Mouse (Mus musculus) erythroblast, adult 5-6 weeks (primary cell): ENCODE results near the gene Rce1. TPM values are rescaled to one million over a fixed set of nuclear protein-coding genes. Genes with fewer than 3 reads are reported as not detected.
"Not testable (repeated sequence)": the region's sequence is repeated elsewhere in the genome, so short reads cannot be mapped to it uniquely, and the experiment has no call there.

Source experiments
- ATAC-seq: replicated peaks from 2 replicates; pipeline ENCODE4 v1.8.0; 2016; ENCODE audit warnings: moderate number of reproducible peaks, mild to moderate bottlenecking, moderate TSS enrichment, inconsistent platforms; ENCODE audit not compliant: poor library complexity, low FRiP score, severe bottlenecking
- total RNA-seq, 2 experiments: library from RNA; stranded (forward) in 1 of 2; stranded (reverse) in 1 of 2; fragments of 150-400 nt in 1 of 2; fragments of 200-764, 138-1000 nt in 1 of 2; gene quantifications; 2 replicates each; pipeline versions ENCODE4 v1.2.3 to v1.2.4; 2015 to 2017; ENCODE audit warnings: low replicate concordance in 2 of 2

The Rce1 gene
- total RNA-seq, 2 experiments from 2014 or later: 10.6 to 17.3 TPM

DNA sequence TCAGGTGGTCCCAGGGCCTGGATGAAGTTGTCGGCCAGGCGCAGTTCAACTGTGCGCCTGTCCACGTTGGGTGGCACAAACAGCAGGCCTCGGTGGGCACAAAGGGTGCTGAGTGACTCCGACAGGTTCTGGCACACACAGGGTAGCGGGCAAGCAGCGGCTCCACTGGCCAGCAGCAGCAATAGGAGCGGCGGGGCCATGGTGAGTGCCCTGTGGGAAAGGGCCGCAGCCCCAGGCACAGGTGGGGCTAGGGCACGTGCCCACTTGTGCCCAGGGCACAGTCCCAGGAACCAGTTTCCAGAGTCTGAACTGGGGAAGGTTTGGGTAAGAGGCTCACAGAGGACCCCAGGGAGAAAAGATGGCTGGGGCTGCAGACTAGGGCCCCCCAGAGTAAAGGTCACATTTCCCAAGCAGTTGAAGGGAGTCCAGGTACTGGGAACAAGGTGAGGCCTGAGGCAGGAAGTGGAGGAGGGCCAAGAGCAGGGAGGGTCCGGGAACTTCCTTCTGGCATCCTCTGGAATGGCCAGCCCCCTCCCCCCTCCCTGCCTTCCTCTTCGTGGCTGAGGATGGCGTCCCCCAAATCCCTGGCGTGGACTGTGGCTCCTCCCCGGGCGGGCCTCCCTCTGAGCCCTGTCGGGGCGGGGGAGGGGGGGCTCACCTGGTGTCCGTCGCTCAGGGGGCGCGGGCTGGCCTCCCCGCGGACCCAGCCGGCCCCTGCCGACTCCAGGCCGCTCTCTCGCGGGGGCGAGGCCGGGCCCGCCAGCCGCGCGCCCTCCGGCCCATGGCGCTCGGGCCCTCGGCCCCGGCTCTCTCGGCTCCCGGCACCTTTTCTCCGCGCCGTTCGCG is 10.9 kb downstream of the Rce1 start:
- no peak for ATAC-seq

DNA sequence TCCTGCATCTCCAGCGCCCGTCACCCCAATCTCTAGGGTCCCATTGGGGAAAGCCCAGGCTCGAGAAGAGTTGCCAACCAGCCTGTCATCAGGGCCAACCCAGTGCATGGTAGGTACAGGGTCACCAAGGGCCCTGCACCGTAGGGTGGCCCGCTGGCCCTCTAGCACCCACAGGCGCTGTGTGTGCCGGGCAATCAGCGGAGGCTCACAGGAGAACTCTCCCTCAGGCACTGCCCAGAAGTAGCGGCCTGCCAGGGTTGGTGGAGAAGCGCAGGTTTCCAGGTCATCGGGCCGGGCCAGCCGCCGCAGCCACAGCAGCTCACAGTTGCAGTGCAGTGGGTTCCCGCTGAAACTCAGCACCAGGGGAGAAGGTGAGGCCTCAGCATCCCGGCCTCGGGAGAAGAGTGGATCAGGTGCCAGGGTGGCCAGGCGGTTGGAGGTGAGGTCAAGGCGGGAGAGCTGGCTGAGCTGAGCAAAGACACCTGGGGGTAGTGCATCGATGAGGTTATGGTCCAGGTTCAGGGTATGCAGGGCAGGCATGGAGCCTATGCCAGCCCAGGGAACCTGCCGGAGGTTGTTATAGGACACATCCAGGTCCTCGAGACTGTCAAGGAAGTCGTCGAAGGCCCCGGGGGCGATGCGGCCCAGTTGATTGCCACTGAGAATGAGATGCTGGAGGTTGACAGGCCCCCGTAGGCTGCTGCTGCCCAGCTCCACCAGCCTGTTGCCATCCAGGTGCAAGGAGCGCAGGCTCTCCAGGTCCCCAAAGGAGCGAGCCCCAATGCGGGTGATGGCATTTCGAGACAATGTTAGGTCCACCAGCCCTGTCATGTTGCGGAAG is 11.8 kb downstream of the Rce1 start:
- ATAC-seq: no peak

DNA sequence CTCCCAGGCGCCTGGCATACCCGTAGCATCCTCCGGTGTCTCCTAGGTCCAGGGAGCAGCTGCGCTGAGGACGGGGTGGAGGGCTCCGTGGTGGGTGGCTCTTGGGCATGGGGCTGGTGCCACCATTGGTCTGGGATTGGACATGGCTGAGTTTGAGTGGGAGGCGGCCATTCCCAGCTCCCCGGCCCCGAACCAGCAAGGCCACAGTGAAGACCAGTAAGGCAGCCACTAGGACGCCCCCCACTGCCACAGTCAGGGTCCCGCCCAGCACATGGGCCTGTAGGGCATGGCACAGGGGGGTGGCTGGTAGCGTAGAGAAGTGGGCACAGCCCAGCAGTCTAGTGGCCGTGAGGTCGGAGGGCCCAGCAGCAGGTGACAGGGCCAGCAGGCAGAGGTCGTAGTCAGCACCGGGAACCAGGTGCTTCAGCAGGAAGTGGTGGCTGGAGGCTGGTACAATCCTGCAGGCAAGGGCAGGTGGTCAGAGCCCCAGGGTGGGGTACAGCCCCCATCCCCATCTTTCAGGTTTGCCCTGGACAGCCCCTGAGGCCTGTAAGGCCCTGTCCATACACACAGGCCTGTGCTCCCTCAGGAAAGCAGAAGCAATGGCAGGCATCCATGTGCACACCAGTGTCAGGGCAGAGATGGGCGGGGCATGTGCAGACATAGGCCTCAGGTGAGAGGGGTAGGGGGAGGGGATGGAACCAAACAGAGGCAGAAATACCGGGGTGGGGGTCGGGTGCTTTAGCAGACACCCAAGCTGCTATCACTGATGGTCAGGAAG is 13.1 kb downstream of the Rce1 start:
- ATAC-seq: no peak

DNA sequence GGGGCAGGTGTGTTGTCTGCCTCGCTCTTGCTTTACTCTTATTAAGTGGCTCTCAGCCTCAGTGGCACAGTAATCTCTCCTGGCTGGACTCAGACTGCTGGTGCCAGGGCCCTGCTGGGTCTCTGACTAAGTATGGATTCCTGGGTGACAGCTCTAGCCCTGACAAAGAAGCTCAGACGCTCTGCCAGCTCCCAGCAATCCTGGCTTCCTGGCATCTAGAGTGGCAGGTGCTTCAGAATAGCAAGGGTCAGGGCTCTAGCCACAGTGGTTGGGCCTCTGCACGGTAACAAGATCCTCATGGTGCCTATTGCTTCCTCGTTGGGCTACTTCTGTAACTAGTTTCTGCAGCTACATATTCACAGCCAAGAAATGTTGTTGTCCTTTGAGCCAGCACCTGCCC is 15.3 kb downstream of the Rce1 start:
- no peak for ATAC-seq

DNA sequence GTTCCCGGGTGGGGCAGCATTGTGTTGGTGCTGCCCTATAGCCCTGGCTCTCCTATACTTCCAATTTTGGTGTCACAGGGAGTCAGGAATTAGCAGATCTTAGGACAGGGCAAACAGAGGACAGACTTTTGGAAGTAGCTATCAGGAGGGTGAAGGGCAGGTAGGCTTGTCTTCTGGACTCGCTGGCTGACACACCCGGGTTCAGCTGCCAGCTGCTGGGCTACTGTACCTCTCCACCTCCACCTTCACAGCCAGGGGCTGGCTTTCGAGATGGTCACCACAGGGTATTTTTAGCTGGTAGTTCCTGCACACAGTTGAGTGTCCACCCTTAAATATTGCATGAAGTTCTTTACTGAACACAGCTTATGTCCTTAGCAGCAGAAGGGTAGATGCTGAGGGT is 16.9 kb downstream of the Rce1 start:
- no peak for ATAC-seq

DNA sequence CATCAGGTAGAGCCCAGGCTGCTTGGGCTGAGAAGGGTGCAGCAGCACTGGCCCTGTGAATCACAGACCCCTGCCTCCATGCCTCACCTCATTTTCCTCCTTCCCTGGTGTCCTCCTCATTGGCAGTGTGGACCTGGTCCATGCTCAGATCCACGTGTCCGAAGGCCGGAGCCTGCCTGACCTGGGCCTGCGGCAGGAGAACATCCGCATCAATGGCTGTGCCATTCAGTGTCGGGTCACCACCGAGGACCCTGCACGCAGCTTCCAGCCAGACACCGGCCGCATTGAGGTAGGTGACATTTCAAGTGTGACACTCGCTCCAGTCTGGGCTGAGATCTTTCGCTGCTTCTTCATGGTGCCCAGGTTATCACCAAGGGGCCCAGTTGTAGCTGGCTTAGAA is 18.0 kb downstream of the Rce1 start:
- no peak for ATAC-seq

DNA sequence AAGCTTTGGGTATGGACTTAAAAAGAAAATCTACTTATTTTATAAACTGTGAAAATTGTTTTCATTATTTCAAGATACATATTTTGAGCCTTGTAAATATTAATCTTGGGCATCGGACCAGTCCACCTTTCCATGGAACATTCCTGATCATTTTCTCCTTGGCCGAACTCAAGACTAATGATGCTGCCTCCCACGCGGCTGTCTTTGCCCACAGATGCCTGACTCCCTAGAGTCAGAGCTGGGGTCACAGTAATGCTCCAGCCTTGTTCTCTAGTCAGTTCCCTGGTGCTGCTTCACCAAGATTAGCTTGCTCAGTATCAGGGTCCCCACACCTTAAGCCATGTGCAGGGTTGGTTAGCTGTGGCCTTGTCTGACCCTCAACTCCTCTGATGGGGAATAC is 19.8 kb downstream of the Rce1 start:
- no peak for ATAC-seq

DNA sequence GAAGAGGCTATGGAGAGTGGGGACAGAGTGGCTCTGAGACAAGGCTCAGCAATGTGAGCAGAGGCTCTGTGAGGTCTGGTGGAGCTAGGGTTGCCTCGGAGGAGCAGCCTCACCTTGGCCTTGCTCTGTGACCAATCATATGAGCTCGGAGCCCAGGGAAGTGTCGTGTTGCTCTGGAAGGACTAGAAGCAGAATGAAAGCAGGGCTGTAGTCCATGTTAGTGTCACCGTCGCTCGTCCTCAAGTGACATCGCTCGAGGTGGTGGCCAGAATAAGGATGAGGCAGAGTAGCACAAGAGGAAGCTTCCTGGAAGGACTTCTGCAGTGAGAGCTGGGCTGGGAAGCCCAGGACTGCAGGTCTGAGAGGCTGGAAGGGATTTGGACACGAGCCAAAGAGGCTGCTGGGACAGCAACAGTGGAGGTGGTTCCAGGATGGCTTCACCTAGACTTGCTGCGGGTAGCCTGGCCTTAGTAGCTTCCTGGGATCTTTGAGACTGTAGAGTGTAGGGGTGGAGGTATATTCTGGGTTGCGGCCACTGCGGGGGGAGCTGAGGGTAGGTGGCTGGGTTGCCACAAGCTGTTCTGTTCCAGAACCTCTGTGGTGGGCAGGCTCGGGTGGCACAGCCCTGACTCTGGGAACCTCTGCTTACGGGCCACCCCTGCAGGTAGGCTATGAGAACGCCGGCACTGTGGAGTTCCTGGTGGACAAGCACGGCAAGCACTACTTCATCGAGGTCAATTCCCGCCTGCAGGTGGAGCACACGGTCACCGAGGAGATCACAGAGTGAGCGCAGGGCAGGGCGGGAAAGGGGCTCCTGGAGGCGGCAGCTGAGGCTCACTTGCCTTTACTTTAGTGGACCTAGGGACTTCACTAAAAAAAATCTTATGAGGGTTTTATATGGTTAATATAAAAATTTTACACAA is 21.4 kb downstream of the Rce1 start:
- ATAC-seq: peak; percentile 74

DNA sequence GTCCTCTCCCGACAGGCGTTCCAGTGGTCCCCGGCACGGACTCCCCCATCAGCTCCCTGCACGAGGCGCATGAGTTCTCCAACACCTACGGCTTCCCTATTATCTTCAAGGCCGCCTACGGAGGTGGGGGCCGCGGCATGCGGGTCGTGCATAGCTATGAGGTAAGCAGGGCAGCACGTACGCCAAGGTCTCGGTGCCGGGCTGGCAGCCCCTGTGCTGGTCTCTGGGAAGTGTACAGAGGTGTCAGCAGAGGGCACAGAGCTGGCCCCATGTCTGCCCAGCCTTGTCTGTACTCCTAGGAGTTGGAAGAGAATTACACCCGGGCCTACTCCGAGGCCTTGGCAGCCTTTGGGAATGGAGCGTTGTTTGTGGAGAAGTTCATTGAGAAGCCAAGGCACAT is 23.0 kb downstream of the Rce1 start:
- ATAC-seq: no peak

DNA sequence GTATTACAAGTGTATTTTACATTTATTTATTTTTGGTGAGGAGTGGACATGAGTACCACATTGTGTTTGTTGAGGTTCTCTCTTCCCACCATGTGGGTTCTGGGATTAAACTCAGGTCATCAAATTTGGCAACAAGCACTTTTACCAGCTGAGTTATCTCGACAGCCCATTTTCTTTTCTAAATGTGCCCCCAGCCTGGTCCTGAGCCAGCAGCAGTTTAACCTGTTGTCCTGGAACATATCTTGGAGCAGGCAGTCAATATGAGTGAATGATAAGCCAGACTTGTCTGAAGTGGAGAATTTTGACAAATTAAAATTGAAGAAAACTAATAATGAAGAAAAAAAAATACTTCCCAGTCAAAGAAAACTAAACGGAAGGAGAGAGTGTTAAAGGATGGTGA is 29.4 kb downstream of the Rce1 start:
- no peak for ATAC-seq

DNA sequence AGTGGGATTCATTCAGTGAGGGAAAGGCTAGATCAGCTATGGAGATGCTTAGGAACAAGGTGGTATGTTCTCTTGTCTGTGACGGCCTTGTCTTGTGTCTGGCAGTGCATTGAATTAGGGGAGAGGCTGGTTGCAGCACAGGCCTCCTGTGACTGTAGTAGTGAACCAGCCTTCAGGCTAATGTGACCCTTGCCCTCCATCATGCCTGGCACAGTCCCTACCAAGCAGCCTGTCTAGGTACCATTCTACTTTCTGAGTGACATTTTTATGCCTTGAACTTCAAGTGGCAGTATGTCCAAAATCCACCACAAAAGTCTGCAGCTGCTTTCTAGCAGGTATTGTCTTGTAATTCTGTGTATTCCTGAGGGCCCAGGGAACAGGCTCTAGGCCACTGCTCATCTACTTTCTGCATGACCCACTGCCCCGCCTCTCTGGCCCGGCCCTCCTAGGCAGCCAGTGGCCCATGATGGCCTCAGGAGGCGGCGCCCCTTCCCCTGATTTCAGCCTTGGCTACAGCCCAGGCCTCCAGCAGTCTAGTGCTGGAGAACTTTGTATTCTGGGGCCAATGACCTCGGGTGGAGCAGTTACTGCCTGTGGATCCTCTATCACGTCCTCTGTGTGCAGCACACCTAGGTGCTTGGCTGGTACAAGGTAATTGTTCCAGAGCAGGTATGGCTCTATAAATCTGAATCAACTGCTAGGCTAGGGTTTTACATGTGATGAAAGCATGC is 31.5 kb downstream of the Rce1 start:
- no peak for ATAC-seq

DNA sequence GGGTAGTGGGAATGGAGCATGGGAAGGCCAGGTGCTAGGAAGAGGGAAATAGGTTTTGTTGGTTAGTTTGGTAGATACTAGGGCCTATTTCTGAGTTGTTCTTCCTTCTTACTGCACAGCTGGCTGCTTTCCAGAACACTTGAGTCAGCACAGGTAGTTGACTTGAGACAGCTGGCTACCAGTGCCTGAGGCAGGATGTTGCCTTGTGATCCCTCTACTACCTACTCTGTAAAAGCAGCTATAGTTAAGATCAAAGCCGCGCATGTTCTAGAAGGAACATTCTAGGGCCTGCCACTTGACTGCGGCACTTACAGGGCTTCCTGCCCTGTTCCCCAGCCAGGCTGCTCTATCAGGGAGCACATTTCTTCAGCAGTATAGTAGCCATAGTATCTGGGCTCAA is 35.4 kb downstream of the Rce1 start:
- peak; percentile 77 for ATAC-seq

DNA sequence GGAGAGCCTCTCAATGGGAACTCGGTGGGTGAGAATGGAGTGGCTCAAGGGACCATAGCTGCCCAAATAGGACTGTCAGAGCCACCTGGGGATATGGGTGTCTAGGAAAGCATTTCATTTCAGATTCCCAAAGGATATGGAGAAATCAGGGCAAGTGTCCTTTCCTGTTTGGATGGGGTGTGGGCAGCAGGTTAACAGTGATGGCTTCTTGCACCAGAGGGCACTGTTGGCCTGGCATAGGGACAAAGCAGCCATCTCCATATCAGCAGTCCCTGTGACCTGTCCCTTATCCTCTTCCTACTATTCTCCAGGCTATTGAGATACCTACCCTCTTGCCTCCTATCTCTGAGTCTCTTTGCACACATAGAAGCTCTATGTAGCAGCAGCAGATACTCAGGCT is 36.4 kb downstream of the Rce1 start:
- no peak for ATAC-seq

DNA sequence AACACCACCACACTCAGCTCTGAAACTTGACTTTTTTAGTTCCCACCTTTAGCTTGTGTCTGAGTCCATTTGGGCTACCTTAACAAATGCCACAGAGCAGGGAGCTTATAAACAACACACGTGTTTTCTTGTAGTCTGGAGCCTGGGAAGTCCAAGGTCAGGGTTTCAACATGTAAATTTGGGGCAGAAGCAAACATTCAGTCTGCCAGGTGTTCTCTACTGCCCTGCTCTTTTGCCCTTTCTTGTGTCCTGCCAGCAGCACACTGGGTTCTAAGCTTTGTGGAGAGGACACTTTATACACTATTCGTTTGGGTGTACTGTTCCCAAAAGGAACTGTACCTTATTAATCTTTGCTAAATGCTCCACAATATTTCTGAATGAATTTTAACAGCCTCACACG is 37.0 kb downstream of the Rce1 start:
- no peak for ATAC-seq

DNA sequence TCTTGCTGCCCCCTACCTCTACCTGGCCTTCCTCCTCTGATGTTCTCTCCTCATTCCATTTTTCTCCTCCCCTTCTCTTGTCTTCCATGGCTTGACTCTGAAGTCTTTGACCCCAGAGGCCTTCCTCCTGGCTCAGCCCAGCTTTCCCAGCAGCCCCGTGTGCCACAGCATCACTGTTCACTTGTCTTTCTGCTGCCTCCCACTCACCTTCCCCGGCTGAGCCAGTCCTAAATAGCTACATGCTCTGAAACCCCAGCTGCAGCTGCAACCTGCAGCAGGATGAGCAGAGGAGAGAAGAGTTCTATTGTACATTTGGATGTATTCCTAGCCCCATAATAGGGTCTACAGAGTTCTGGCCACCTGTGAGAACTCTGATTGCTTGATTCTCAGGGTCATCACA is 38.0 kb downstream of the Rce1 start:
- ATAC-seq: no peak

DNA sequence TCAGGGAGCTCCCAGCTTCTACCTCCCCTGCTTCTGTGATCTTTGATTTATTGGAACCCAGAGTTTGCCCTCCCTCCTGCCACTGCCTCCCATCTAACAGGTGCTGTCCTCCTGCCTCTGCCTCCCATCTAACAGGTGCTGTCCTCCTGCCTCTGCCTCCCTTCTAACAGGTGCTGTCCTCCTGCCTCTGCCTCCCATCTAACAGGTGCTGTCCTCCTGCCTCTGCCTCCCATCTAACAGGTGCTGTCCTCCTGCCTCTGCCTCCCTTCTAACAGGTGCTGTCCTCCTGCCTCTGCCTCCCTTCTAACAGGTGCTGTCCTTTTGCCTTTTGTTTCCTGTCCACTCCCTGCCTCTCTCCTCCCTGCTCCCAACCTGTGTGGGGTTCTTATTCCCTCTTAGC is 38.7 kb downstream of the Rce1 start:
- ATAC-seq: not testable (repeated sequence)

DNA sequence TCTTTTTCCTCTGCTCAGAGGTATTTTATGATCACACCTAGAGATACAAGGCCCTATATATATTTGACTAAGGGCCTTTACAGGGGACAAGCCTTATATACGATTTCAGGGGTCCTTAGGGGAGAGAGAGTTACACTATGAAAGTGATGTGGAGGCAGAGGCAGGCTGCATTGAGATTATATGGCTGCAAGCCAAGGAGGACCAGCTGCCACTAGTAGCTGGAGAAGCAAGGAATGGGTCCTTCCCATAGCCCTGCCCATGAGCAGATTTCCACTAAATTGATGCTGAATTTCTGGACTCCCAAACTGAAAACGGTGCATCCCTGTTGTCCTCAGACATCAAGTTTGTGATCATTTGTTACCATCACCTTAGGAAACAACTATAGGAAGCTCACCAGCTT is 41.6 kb downstream of the Rce1 start:
- no peak for ATAC-seq

DNA sequence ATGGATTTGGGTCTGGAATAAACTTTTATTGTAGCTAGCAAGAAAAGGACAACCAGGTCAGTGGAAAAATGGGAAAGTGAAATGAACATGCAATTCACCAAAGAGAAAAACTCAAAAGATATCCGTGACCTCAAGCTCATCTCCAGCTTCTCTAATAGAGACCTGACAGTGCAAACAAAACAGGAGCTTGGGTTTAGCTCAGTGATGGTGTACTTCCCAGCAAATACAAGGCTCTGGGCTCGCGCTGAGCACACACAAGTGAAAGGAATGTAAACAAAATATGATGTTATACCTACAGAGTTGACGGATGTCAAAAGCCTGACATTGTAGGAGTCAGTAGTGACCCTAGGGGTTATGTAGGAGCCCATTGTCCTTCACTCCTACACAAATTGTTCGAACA is 46.1 kb downstream of the Rce1 start:
- no peak for ATAC-seq

DNA sequence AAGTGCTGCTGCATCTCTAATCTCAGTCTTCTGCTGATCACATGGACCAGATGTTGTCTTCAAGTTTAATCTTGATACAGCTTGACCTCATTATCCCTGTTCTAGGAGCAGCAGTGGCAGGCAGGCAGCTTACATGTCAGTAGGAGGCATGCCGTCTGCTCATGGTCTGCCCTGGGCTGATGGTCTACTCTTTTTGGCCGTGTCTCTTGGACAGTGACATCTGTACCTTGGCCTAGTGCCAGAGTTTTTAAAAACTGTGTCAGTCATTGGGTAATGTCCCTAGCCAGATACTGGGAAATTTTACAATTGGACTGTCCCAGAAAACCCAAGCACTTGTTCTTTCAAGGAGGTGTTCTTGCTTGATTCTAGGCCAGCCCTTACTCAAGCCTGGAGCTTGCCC is 46.6 kb downstream of the Rce1 start:
- no peak for ATAC-seq
